Mouse (Mus musculus): ENCODE data around the gene Dnah2. TPM values are rescaled to one million over a fixed set of nuclear protein-coding genes. Genes with fewer than 3 reads are reported as not detected.
"Not testable (repeated sequence)": the region's sequence is repeated elsewhere in the genome, so short reads cannot be mapped to it uniquely, and the experiment has no call there.

Dnah2 gene
- polyA plus RNA-seq, 1 experiment from 2014 or later: 2.4 TPM

GRCm38 (mm10) chr11:69546423-69547053 lies 2.4 kb downstream of the Dnah2 start:
- Histone ChIP-seq H3K4me3 (peak overlapping the region; percentile 43), H3K27ac (peak overlapping the region; percentile 93), H3K9ac (peak overlapping the region; percentile 54), H3K4me2 (replicated peaks) (peak overlapping the region; percentile 79), H3K27me3 (peaks cover 10% of the 10 kb centered on the region), H3K36me3 (no peaks in the 10 kb centered on the region), H3K4me1 (peaks cover 25% of the 10 kb centered on the region), H3K9me3 (no peaks in the 10 kb centered on the region)
- 1% methylated on average over 44 of the region's 44 CpGs for WGBS
- peak; percentile 74 for ATAC-seq (ENCODE audit: insufficient number of reproducible peaks, insufficient read depth, low FRiP score, low TSS enrichment)

DNA sequence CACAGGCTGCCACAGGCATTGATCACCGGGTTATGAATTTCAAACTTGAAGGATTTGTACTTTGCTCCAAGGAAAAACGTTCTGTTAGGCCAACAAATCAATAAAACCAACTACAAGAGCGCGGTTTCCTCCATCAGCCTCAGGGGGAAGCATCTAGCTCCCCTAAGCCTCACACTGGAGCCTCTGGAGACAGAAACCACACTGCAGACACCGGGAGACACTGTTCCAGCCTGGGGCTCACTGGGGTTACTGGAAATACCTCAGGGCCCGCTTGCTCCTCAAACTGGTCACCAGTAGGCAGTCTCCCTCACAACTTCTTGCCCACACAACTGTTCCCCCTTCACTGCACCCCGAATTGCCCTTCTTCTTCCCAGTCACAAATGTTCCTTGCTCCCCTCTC lies 3.0 kb downstream of the Dnah2 start:
- Histone ChIP-seq H3K4me1 (peaks cover 25% of the 10 kb centered on the region), H3K4me2 (replicated peaks) (peak overlapping the region; percentile 79), H3K27me3 (peaks cover 10% of the 10 kb centered on the region), H3K9ac (peak overlapping the region; percentile 54), H3K4me3 (peak overlapping the region; percentile 43), H3K36me3 (no peaks in the 10 kb centered on the region), H3K9me3 (no peaks in the 10 kb centered on the region), H3K27ac (peak overlapping the region; percentile 93)
- 12% methylated on average over 7 of the region's 7 CpGs for WGBS
- ATAC-seq (ENCODE audit: insufficient number of reproducible peaks, insufficient read depth, low FRiP score, low TSS enrichment): 0 out of 2 replicates have a peak, but pooled peaks have one; percentile 16

GRCm38 (mm10) chr11:69543598-69543997 lies 5.3 kb downstream of the Dnah2 start:
- H3K9ac ChIP-seq: no peak overlapping the region
- no peak overlapping the region for H3K27ac ChIP-seq
- no peaks in the 10 kb centered on the region for H3K36me3 ChIP-seq
- WGBS: 43% methylated on average over 3 of the region's 3 CpGs
- no peak overlapping the region for H3K4me2 ChIP-seq (replicated peaks)
- H3K27me3 ChIP-seq: no peaks in the 10 kb centered on the region
- ATAC-seq (ENCODE audit: insufficient number of reproducible peaks, insufficient read depth, low FRiP score, low TSS enrichment): no peak
- H3K4me3 ChIP-seq: no peak overlapping the region
- H3K9me3 ChIP-seq: no peaks in the 10 kb centered on the region
- peaks cover 21% of the 10 kb centered on the region for H3K4me1 ChIP-seq

GRCm38 (mm10) chr11:69541741-69542140 lies 7.2 kb downstream of the Dnah2 start:
- not testable (repeated sequence) for H3K9ac ChIP-seq; H3K4me3 ChIP-seq; H3K27ac ChIP-seq; H3K27me3 ChIP-seq; H3K4me1 ChIP-seq; H3K36me3 ChIP-seq; H3K4me2 ChIP-seq (replicated peaks); ATAC-seq (ENCODE audit: insufficient number of reproducible peaks, insufficient read depth, low FRiP score, low TSS enrichment); H3K9me3 ChIP-seq
- WGBS: 83% methylated on average over 1 of the region's 3 CpGs

DNA sequence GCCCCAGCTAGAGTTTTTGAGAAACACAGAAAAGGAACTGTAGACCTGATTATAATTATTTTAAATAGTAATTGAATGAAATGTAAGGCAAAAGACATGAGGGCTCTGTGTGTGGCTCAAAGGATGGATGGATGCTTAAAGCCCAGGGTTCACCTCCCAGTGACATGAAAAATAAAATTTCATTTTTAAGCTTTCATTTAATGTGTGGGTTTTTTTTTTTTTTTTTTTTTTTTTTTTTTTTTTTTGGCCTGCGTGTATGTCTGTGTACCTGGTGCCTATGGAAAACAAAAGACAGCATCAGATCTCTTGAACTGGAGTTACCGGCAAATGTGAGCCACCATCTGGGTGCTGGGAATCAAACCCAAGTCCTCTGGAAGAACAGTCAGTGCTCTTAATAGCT lies 8.2 kb downstream of the Dnah2 start:
- H3K4me2 ChIP-seq (replicated peaks): no peak overlapping the region
- H3K9ac ChIP-seq: no peak overlapping the region
- no peaks in the 10 kb centered on the region for H3K36me3 ChIP-seq
- ATAC-seq (ENCODE audit: insufficient number of reproducible peaks, insufficient read depth, low FRiP score, low TSS enrichment): no peak
- H3K27me3 ChIP-seq: no peaks in the 10 kb centered on the region
- H3K9me3 ChIP-seq: no peaks in the 10 kb centered on the region
- H3K4me1 ChIP-seq: peaks cover 10% of the 10 kb centered on the region; the same call in 1 of the 2 replicates
- H3K27ac ChIP-seq: no peak overlapping the region
- WGBS: 80% methylated on average over 2 of the region's 2 CpGs
- no peak overlapping the region for H3K4me3 ChIP-seq

GRCm38 (mm10) chr11:69534990-69535389 lies 13.9 kb downstream of the Dnah2 start:
- H3K36me3 ChIP-seq: no peaks in the 10 kb centered on the region
- no peak overlapping the region for H3K4me2 ChIP-seq (replicated peaks)
- no peak overlapping the region for H3K9ac ChIP-seq
- ATAC-seq (ENCODE audit: insufficient number of reproducible peaks, insufficient read depth, low FRiP score, low TSS enrichment): no peak
- H3K9me3 ChIP-seq: no peaks in the 10 kb centered on the region
- peaks cover 5% of the 10 kb centered on the region; the same call in 1 of the 2 replicates for H3K4me1 ChIP-seq
- WGBS: 87% methylated on average over 1 of the region's 1 CpGs
- no peak overlapping the region for H3K4me3 ChIP-seq
- H3K27me3 ChIP-seq: no peaks in the 10 kb centered on the region
- H3K27ac ChIP-seq: no peak overlapping the region

GRCm38 (mm10) chr11:69532480-69533150 lies 16.3 kb downstream of the Dnah2 start:
- no peak for ATAC-seq (ENCODE audit: insufficient number of reproducible peaks, insufficient read depth, low FRiP score, low TSS enrichment)
- Histone ChIP-seq H3K4me2 (replicated peaks) (no peak overlapping the region), H3K4me3 (no peak overlapping the region), H3K9me3 (no peaks in the 10 kb centered on the region), H3K9ac (no peak overlapping the region), H3K27ac (no peak overlapping the region), H3K4me1 (peaks cover 4% of the 10 kb centered on the region; the same call in 1 of the 2 replicates), H3K36me3 (no peaks in the 10 kb centered on the region), H3K27me3 (no peaks in the 10 kb centered on the region)
- 79% methylated on average over 7 of the region's 7 CpGs for WGBS

GRCm38 (mm10) chr11:69530755-69531154 lies 18.2 kb downstream of the Dnah2 start:
- not testable (repeated sequence) for H3K36me3 ChIP-seq; ATAC-seq (ENCODE audit: insufficient number of reproducible peaks, insufficient read depth, low FRiP score, low TSS enrichment)
- WGBS: 87% methylated on average over 6 of the region's 6 CpGs

GRCm38 (mm10) chr11:69530281-69530680 lies 18.6 kb downstream of the Dnah2 start:
- ATAC-seq (ENCODE audit: insufficient number of reproducible peaks, insufficient read depth, low FRiP score, low TSS enrichment); H3K27me3 ChIP-seq; H3K4me3 ChIP-seq; H3K9ac ChIP-seq; H3K27ac ChIP-seq; H3K4me2 ChIP-seq (replicated peaks); H3K9me3 ChIP-seq; H3K36me3 ChIP-seq: not testable (repeated sequence)
- 90% methylated on average over 3 of the region's 3 CpGs for WGBS
- peaks cover 18% of the 10 kb centered on the region for H3K4me1 ChIP-seq

More at GRCm38 (mm10) chr11:69530755-69531154, 18.2 kb downstream of the Dnah2 start:
- H3K9me3 ChIP-seq; H3K4me3 ChIP-seq; H3K4me2 ChIP-seq (replicated peaks); H3K27ac ChIP-seq; H3K9ac ChIP-seq; H3K27me3 ChIP-seq: not testable (repeated sequence)
- H3K4me1 ChIP-seq: peaks cover 18% of the 10 kb centered on the region

DNA sequence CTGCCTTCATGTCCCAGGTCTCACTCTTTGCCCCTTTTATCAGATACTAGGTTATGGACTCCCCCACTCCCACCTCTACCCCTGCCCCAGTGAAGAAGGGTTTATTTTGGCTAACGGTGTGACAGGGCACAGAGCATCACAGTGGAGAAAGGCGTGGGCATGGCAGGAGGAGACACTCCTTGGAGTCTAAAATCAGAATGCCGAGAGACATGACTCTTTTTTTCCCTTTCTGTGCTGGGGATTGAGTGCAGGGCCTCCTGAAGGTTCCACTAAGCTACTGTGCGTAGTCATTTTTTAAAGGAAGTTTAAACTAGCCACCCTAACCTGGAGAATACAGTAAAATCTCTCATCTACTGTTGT lies 20.9 kb downstream of the Dnah2 start:
- Histone ChIP-seq H3K9ac (no peak overlapping the region), H3K4me1 (peaks cover 18% of the 10 kb centered on the region), H3K36me3 (no peaks in the 10 kb centered on the region), H3K9me3 (no peaks in the 10 kb centered on the region), H3K4me3 (no peak overlapping the region), H3K27ac (peak overlapping the region; percentile 76; the same call in 1 of the 2 replicates), H3K27me3 (no peaks in the 10 kb centered on the region), H3K4me2 (replicated peaks) (0 out of 2 replicates have a peak overlapping the region, but pooled peaks have one; percentile 48)
- WGBS: 85% methylated on average over 4 of the region's 4 CpGs
- ATAC-seq (ENCODE audit: insufficient number of reproducible peaks, insufficient read depth, low FRiP score, low TSS enrichment): no peak

GRCm38 (mm10) chr11:69527098-69528030 lies 21.5 kb downstream of the Dnah2 start:
- Histone ChIP-seq H3K9ac (peak overlapping the region; percentile 50), H3K4me2 (replicated peaks) (peak overlapping the region; percentile 48), H3K27ac (peak overlapping the region; percentile 76), H3K27me3 (no peaks in the 10 kb centered on the region), H3K4me1 (peaks cover 18% of the 10 kb centered on the region), H3K9me3 (no peaks in the 10 kb centered on the region), H3K36me3 (no peaks in the 10 kb centered on the region), H3K4me3 (peak overlapping the region; percentile 24)
- WGBS: 5% methylated on average over 30 of the region's 30 CpGs
- ATAC-seq (ENCODE audit: insufficient number of reproducible peaks, insufficient read depth, low FRiP score, low TSS enrichment): 0 out of 2 replicates have a peak, but pooled peaks have one; percentile 65
